Mouse (Mus musculus) lung, adult 2 months (tissue): ENCODE measurements around the gene Dpep2nb.

Experiments used
- CTCF ChIP-seq: fragments of 200-500 bp; IDR thresholded peaks from 2 replicates; pipeline ENCODE4 v1.5.1; 2011; ENCODE audit warnings: mild to moderate bottlenecking, low read length, control low read depth; ENCODE audit not compliant: insufficient read depth
- POLR2A ChIP-seq: fragments of 200-500 bp; IDR thresholded peaks from 2 replicates; pipeline ENCODE4 v1.6.1; 2011; ENCODE audit warnings: low read depth, mild to moderate bottlenecking, control low read depth, low read length, borderline replicate concordance; ENCODE audit errors: extremely low read depth

DNA sequence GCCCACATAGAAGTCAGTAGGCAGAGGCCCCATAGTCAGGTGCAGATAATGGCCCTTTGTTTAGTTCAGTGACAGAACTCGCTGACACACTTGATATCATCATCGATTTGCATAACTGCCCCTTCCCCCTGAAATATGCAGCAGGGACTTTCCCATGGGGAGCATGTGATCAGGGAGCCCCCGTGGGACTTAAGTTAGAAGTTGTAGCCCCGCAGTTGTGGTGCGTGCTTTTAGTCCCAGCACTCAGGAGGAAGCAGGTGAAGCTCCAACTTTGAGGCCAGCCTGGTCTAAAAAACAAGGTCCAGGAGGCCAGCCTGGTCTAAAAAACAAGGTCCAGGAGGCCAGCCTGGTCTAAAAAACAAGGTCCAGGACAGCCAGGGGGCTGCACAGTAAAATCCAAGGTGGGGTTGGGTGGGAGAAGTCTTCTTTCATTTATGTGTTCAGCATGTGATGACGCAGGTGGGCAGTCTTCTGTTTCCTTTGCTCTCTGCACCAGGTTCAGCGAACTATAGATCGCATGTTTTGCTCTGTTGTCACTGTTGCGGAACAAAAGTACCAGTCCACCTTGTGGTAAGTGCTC, 46.8 kb upstream of the Dpep2nb start:
- TF ChIP-seq CTCF, result no peak
- TF ChIP-seq POLR2A, result no peak
